Mouse (Mus musculus): Measurements from ENCODE around the gene Zhx3. TPM values are rescaled to one million over a fixed set of nuclear protein-coding genes. Genes with fewer than 3 reads are reported as not detected.

Zhx3 gene
- polyA plus RNA-seq, 2 experiments, result 0.73 to 1.6 TPM

GRCm38 (mm10) chr2:160739647-160740356 is 133.0 kb downstream of the Zhx3 start:
- no peak overlapping the region for H3K4me3 ChIP-seq (ENCODE audit: insufficient read depth in 1 of 2, low read depth in 2 of 2, low read length in 2 of 2)
- ATAC-seq (ENCODE audit: insufficient read depth) (no peak), DNase-seq (ENCODE audit: low read depth in 3 of 3, low spot score in 3 of 3) (no peak)
- H3K36me3 ChIP-seq (replicated peaks; ENCODE audit: control insufficient read depth, insufficient read depth, low read depth), result no peaks in the 10 kb centered on the region
- H3K9me3 ChIP-seq (ENCODE audit: control insufficient read depth, low read length), result no peaks in the 10 kb centered on the region
- H3K4me1 ChIP-seq (replicated peaks; ENCODE audit: control insufficient read depth in 2 of 2, insufficient read depth in 2 of 2, low read length in 1 of 2), result peaks cover 0 to 11% of the 10 kb centered on the region in 2 experiments; a peak in 2 of 4 replicates
- TF ChIP-seq EP300 (IDR thresholded peaks at IDR 0.05; ENCODE audit: low read depth) (no peak), CTCF (IDR thresholded peaks at IDR 0.05; ENCODE audit: low read depth) (no peak)
- H3K4me2 ChIP-seq (ENCODE audit: low read depth), result no peak overlapping the region
- H3K9ac ChIP-seq (replicated peaks), result no peak overlapping the region
- no peak overlapping the region for H3K27ac ChIP-seq
- 34% methylated on average over 2 of the region's 2 CpGs for WGBS (ENCODE audit: insufficient replicate concordance)
- no peaks in the 10 kb centered on the region for H3K27me3 ChIP-seq (ENCODE audit: control insufficient read depth, insufficient read depth, low read length)

GRCm38 (mm10) chr2:160738354-160738753 is 134.4 kb downstream of the Zhx3 start:
- Histone ChIP-seq H3K4me2 (ENCODE audit: low read depth) (no peak overlapping the region), H3K9me3 (ENCODE audit: control insufficient read depth, low read length) (no peaks in the 10 kb centered on the region), H3K4me1 (replicated peaks; ENCODE audit: control insufficient read depth in 2 of 2, insufficient read depth in 2 of 2, low read length in 1 of 2) (peaks cover 0 to 11% of the 10 kb centered on the region in 2 experiments; a peak in 2 of 4 replicates), H3K36me3 (replicated peaks; ENCODE audit: control insufficient read depth, insufficient read depth, low read depth) (no peaks in the 10 kb centered on the region), H3K27me3 (ENCODE audit: control insufficient read depth, insufficient read depth, low read length) (no peaks in the 10 kb centered on the region), H3K9ac (replicated peaks) (no peak overlapping the region), H3K27ac (no peak overlapping the region), H3K4me3 (ENCODE audit: insufficient read depth in 1 of 2, low read depth in 2 of 2, low read length in 2 of 2) (no peak overlapping the region)
- 59% methylated on average over 5 of the region's 5 CpGs for WGBS (ENCODE audit: insufficient replicate concordance)
- no peak for DNase-seq (ENCODE audit: low read depth in 3 of 3, low spot score in 3 of 3)
- TF ChIP-seq EP300 (IDR thresholded peaks at IDR 0.05; ENCODE audit: low read depth) (no peak), CTCF (IDR thresholded peaks at IDR 0.05; ENCODE audit: low read depth) (no peak)
- ATAC-seq (ENCODE audit: insufficient read depth), result no peak

- 67% methylated on average over 3 of the region's 3 CpGs for WGBS (ENCODE audit: insufficient replicate concordance)
- DNase-seq (ENCODE audit: low read depth in 3 of 3, low spot score in 3 of 3) (no peak), ATAC-seq (ENCODE audit: insufficient read depth) (no peak)
- H3K9ac ChIP-seq (replicated peaks), result no peak overlapping the region
- no peak overlapping the region for H3K4me2 ChIP-seq (ENCODE audit: low read depth)
- peaks cover 2 to 11% of the 10 kb centered on the region in 2 experiments; a peak in 3 of 4 replicates for H3K4me1 ChIP-seq (replicated peaks; ENCODE audit: control insufficient read depth in 2 of 2, insufficient read depth in 2 of 2, low read length in 1 of 2)
- no peak overlapping the region for H3K27ac ChIP-seq
- peaks cover 12% of the 10 kb centered on the region for H3K27me3 ChIP-seq (ENCODE audit: control insufficient read depth, insufficient read depth, low read length)
- H3K4me3 ChIP-seq (ENCODE audit: insufficient read depth in 1 of 2, low read depth in 2 of 2, low read length in 2 of 2), result no peak overlapping the region
- TF ChIP-seq CTCF (IDR thresholded peaks at IDR 0.05; ENCODE audit: low read depth) (no peak), EP300 (IDR thresholded peaks at IDR 0.05; ENCODE audit: low read depth) (no peak)
- no peaks in the 10 kb centered on the region for H3K36me3 ChIP-seq (replicated peaks; ENCODE audit: control insufficient read depth, insufficient read depth, low read depth)
- H3K9me3 ChIP-seq (ENCODE audit: control insufficient read depth, low read length), result no peaks in the 10 kb centered on the region
Measured at GRCm38 (mm10) chr2:160736466-160736865, 136.3 kb downstream of the Zhx3 start.

GRCm38 (mm10) chr2:160735706-160736310 is 137.0 kb downstream of the Zhx3 start:
- TF ChIP-seq CTCF (IDR thresholded peaks at IDR 0.05; ENCODE audit: low read depth), result no peak
- no peak for TF ChIP-seq EP300 (IDR thresholded peaks at IDR 0.05; ENCODE audit: low read depth)
- Histone ChIP-seq H3K9ac (replicated peaks) (no peak overlapping the region), H3K4me2 (ENCODE audit: low read depth) (no peak overlapping the region), H3K27me3 (ENCODE audit: control insufficient read depth, insufficient read depth, low read length) (peaks cover 13% of the 10 kb centered on the region), H3K9me3 (ENCODE audit: control insufficient read depth, low read length) (no peaks in the 10 kb centered on the region), H3K4me3 (ENCODE audit: insufficient read depth in 1 of 2, low read depth in 2 of 2, low read length in 2 of 2) (no peak overlapping the region), H3K27ac (no peak overlapping the region), H3K4me1 (replicated peaks; ENCODE audit: control insufficient read depth in 2 of 2, insufficient read depth in 2 of 2, low read length in 1 of 2) (peaks cover 2 to 11% of the 10 kb centered on the region in 2 experiments; a peak in 3 of 4 replicates), H3K36me3 (replicated peaks; ENCODE audit: control insufficient read depth, insufficient read depth, low read depth) (no peaks in the 10 kb centered on the region)
- 53% methylated on average over 5 of the region's 5 CpGs for WGBS (ENCODE audit: insufficient replicate concordance)
- ATAC-seq (ENCODE audit: insufficient read depth) (no peak), DNase-seq (ENCODE audit: low read depth in 3 of 3, low spot score in 3 of 3) (no peak)

GRCm38 (mm10) chr2:160734331-160734730 is 138.5 kb downstream of the Zhx3 start:
- H3K36me3 ChIP-seq (replicated peaks; ENCODE audit: control insufficient read depth, insufficient read depth, low read depth), result no peaks in the 10 kb centered on the region
- no peak overlapping the region for H3K4me2 ChIP-seq (ENCODE audit: low read depth)
- no peaks in the 10 kb centered on the region for H3K9me3 ChIP-seq (ENCODE audit: control insufficient read depth, low read length)
- peaks cover 20% of the 10 kb centered on the region for H3K27me3 ChIP-seq (ENCODE audit: control insufficient read depth, insufficient read depth, low read length)
- TF ChIP-seq CTCF (IDR thresholded peaks at IDR 0.05; ENCODE audit: low read depth), result no peak
- no peak for TF ChIP-seq EP300 (IDR thresholded peaks at IDR 0.05; ENCODE audit: low read depth)
- H3K4me3 ChIP-seq (ENCODE audit: insufficient read depth in 1 of 2, low read depth in 2 of 2, low read length in 2 of 2), result no peak overlapping the region
- no peak for ATAC-seq (ENCODE audit: insufficient read depth)
- no peak for DNase-seq (ENCODE audit: low read depth in 3 of 3, low spot score in 3 of 3)
- no peak overlapping the region for H3K9ac ChIP-seq (replicated peaks)
- peaks cover 2 to 12% of the 10 kb centered on the region in 2 experiments; a peak in 3 of 4 replicates for H3K4me1 ChIP-seq (replicated peaks; ENCODE audit: control insufficient read depth in 2 of 2, insufficient read depth in 2 of 2, low read length in 1 of 2)
- no peak overlapping the region for H3K27ac ChIP-seq
- 72% methylated on average over 3 of the region's 3 CpGs for WGBS (ENCODE audit: insufficient replicate concordance)
